Mouse (Mus musculus) left cerebral cortex, adult 2 months (tissue): ENCODE measurements around the gene Gm21725. TPM values are rescaled to one million over a fixed set of nuclear protein-coding genes. Genes with fewer than 3 reads are reported as not detected.
"Not testable (repeated sequence)": the region's sequence is repeated elsewhere in the genome, so short reads cannot be mapped to it uniquely, and the experiment has no call there.

Experiments
- DNase-seq, 2 experiments: peaks; one replicate each; pipeline ENCODE4 v3.0.0; 2021 to 2022; ENCODE audit warnings: low spot score in 2 of 2, mixed read lengths in 1 of 2; ENCODE audit errors: extremely low spot score in 1 of 2
- H3K27ac ChIP-seq: fragments of 200-600 bp; 2 replicates; pipeline ENCODE4 v1.8.1; 2022
- H3K4me3 ChIP-seq: fragments of 200-600 bp; 2 replicates; pipeline ENCODE4 v1.8.1; 2022
- intact Hi-C: fragments of 180-260 bp; cut with DNase I; formaldehyde crosslinking; loops from one replicate; pipeline ENCODE4 v1.15.1; 2025
- long read RNA-seq, 2 experiments: library from polyadenylated mRNA; stranded (forward); transcript quantifications; one replicate each; pipeline ENCODE4 v2.0.0; 2021; ENCODE audit warnings: borderline mapping rate in 2 of 2
- total RNA-seq, 2 experiments: library from RNA; stranded (reverse); gene quantifications; 2 replicates each; pipeline ENCODE4 v1.2.3; 2021

Gm21725 gene
- not detected for total RNA-seq
- long read RNA-seq, experiment 1 = 0 reads
- long read RNA-seq, experiment 2 = 0 reads

- intact Hi-C loops, DNase-seq, H3K27ac ChIP-seq, H3K4me3 ChIP-seq: not testable (repeated sequence)
These were observed at the start of gene Gm21725 for GRCm38 (mm10) chrY:13348963-13349362. Gene Gm21725, minus strand, starts transcription at chrY:13349063.

Other genes with a start within 250 kb of the Gm21725 start
- not detected for gene Gm21891, start 215.6 kb downstream of the Gm21725 start, total RNA-seq
- not detected for gene Gm21425, start 187.1 kb downstream of the Gm21725 start, total RNA-seq
- not detected for gene Gm21828, start 125.1 kb downstream of the Gm21725 start, total RNA-seq
- not detected for gene Gm21440, start 96.7 kb downstream of the Gm21725 start, total RNA-seq
- not detected for gene Gm21454, start 96.6 kb downstream of the Gm21725 start, total RNA-seq
- not detected for gene Gm21866, start 116.5 kb upstream of the Gm21725 start, total RNA-seq
- gene Gm20773, start 145.0 kb upstream of the Gm21725 start, total RNA-seq = not detected